Mouse (Mus musculus): ENCODE measurements around the gene Dnaja3. TPM values are rescaled to one million over a fixed set of nuclear protein-coding genes. Genes with fewer than 3 reads are reported as not detected.
"Not testable (repeated sequence)": the region's sequence is repeated elsewhere in the genome, so short reads cannot be mapped to it uniquely, and the experiment has no call there.

The Dnaja3 gene
- polyA plus RNA-seq, 1 experiment, result 28.7 TPM

DNA sequence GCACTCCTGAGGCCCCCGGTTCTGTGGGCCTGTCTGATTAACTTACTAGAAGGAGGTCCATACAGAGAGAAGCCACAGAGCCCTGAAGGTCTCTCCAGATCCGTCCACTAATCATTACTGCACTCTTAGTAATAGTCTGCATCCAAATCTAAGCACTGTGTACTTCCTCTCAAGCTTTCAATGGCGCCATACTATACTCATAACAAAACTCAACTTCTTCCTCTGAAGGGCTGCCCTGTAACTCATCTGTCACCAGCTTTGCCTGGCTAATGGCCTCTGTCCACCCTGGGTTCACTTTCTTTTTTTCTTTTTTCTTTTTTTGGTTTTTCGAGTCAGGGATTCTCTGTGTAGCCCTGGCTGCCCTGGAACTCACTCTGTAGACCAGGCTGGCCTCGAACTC lies 38.3 kb downstream of the Dnaja3 start:
- DNase-seq (ENCODE audit: low read depth), result no peak
- TF ChIP-seq POLR2A (IDR thresholded peaks at IDR 0.05; ENCODE audit: borderline replicate concordance, extremely low read depth, insufficient read depth, insufficient read length, poor library complexity, severe bottlenecking) (no peak), CTCF (IDR thresholded peaks at IDR 0.05; ENCODE audit: borderline replicate concordance, extremely low read depth, insufficient read depth, insufficient read length) (no peak)

DNA sequence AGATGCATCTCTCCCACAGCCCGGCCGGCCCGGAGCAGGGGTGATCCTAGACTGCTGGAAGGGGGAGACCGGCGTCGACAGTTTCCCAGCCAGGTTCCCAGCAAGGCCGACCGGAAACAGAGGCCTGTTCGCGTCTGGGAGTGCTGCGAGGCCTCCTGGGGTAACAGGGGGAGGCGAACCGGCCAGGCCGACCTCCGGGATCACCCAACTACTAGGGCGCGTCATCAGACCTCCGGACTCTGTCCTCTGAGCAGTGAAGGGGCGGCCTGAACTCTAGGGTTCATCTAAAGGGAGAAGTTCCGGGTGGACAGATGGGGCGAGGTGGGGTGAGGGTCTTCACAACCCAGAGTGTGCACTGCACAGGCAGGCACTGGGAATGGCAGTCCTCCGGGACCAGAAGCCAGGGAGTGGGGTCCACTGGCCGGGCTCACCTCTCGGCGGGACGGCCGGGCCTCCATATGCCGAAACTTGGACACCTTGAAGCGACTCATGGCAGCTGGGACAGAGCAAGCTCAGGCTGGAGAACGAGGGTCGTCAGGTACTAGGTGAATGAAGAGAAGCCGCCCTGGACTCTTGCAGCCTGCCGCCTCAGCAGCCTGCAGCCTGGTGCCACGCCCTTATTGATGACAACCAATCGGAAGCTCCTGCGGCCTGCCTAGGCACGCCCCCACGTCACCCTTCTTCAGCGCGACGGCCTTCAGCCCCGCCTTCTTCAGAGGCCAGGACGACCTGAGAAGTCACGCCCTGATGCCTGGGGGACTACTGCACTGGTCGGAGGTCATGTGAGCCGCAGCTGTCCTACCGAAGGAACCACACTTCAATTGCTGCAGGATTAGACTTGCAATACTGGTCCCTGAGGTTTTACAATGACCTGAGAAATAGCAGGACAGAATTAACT lies 39.6 kb downstream of the Dnaja3 start, which contains the start of gene Coro7:
Coro7 (minus strand) TSS at position 657 of the 898 bp plus-strand sequence.
- TF ChIP-seq POLR2A (IDR thresholded peaks at IDR 0.05; ENCODE audit: borderline replicate concordance, extremely low read depth, insufficient read depth, insufficient read length, poor library complexity, severe bottlenecking) (peak; percentile 77; the same call in 1 of the 2 replicates), CTCF (IDR thresholded peaks at IDR 0.05; ENCODE audit: borderline replicate concordance, extremely low read depth, insufficient read depth, insufficient read length) (no peak)

DNA sequence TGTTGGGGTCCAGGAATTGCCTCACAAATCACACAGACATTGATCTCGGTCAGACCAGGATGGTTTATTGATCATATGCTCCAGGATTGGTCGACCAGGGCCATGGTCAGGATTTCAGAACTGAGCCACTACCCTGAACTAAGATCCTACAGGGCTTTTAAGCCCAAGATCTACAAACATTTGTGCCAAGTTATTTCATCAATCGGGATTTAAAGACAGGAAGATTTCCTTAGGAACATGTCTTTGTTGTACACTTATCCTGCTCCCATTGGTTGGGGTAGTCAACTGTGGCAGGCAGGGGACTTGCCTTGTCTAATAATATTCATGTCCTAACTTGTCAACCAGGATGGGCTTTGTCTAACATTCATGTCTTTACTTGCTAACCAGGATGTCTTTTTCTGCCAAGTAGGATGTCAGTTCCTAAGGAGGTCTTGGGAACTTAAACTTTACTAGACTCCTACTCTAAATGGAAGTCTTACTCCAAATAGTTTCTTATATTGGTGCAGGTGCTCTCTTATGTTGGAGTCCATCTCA lies 41.2 kb downstream of the Dnaja3 start:
- DNase-seq (ENCODE audit: low read depth), result not testable (repeated sequence)

More for the DNA sequence above, 39.6 kb downstream of the Dnaja3 start, which contains the start of gene Coro7:
- DNase-seq (ENCODE audit: low read depth), result peak; percentile 97

DNA sequence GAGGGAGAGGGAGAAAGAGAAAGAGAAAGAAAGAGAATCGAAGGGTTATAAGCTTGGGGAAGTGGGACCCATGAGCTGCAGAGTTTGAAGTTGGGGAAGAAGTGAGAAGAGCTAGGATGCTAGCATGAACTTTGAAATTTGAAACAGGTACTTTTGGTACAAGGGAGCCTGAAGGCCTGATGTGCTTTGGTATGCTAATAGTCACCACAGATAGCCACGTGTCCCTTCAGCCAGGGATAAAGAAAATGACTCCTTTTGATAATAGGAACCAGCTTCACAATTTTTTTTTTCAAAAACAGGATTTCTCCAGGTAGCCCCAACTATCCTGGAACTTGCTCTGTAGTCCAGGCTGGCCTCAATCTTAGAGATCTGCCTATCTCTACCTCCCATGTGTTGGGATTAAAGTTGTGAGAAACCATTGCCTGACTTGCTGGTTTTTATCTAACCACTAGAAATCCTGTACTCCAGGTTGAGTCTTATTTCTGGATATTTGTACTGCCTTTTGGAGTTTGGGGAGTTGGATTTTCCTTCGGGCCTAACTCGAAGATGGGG lies 42.9 kb downstream of the Dnaja3 start:
- TF ChIP-seq CTCF (IDR thresholded peaks at IDR 0.05; ENCODE audit: borderline replicate concordance, extremely low read depth, insufficient read depth, insufficient read length), result no peak
- TF ChIP-seq POLR2A (IDR thresholded peaks at IDR 0.05; ENCODE audit: borderline replicate concordance, extremely low read depth, insufficient read depth, insufficient read length, poor library complexity, severe bottlenecking), result no peak
- DNase-seq (ENCODE audit: low read depth), result no peak

DNA sequence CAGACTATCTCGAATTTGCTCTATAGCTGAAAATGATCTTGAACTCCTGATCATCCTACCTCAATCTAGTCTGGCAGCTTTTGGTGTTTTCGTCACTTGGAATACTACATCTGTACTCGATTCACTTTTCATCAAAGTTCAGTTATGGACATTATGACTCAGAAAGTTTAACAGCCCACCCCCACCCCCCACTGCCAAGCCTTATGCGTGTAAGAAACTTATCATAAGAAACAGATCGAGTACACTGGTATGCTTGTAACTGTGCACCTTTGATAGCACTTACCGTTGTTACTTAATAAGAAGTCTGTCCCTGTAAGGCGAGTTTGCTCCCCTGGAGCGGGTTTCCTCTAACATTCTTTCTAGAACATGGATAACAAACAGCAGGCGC lies 43.4 kb downstream of the Dnaja3 start:
- no peak for DNase-seq (ENCODE audit: low read depth)
- TF ChIP-seq POLR2A (IDR thresholded peaks at IDR 0.05; ENCODE audit: borderline replicate concordance, extremely low read depth, insufficient read depth, insufficient read length, poor library complexity, severe bottlenecking) (no peak), CTCF (IDR thresholded peaks at IDR 0.05; ENCODE audit: borderline replicate concordance, extremely low read depth, insufficient read depth, insufficient read length) (no peak)

DNA sequence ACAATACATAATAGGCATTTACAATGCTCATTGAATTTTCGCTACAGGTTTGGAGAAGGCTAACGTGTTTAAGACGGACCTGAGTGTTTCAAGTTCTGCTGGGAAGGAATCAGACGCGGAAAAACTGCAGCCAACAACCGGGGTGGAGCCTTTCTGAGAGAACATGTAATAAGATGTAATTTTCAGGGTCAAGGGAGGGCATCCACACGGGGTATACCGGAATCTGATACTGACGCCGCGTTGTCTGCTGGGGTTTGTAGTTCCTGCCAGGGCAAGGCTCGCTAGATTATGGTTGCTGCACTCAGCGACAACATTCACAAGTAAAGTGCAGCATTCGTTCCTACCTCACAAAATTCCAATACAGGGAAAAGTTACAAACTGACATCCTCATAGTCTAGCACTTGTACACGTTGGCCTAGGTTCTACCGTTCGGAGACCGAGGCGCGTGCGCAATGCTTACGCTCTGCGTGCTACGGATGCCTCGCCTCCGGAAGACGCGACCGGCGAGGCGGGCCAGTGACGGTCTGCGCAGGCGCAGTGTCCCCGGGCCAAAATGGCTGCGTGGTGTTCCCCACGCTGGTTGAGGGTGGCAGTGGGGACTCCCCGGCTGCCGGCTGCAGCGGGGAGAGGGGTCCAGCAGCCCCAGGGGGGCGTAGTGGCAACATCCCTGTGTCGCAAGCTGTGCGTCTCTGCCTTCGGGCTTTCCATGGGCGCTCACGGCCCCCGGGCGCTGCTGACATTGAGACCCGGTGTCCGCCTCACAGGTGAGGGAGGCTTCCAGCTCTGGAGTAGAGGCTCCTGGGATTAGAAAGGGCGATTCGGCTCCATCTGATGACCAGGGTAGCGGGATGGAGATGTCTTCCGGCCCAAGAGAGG lies 44.0 kb downstream of the Dnaja3 start:
- TF ChIP-seq CTCF (IDR thresholded peaks at IDR 0.05; ENCODE audit: borderline replicate concordance, extremely low read depth, insufficient read depth, insufficient read length), result no peak
- TF ChIP-seq POLR2A (IDR thresholded peaks at IDR 0.05; ENCODE audit: borderline replicate concordance, extremely low read depth, insufficient read depth, insufficient read length, poor library complexity, severe bottlenecking), result peak; percentile 88; the same call in 1 of the 2 replicates

DNA sequence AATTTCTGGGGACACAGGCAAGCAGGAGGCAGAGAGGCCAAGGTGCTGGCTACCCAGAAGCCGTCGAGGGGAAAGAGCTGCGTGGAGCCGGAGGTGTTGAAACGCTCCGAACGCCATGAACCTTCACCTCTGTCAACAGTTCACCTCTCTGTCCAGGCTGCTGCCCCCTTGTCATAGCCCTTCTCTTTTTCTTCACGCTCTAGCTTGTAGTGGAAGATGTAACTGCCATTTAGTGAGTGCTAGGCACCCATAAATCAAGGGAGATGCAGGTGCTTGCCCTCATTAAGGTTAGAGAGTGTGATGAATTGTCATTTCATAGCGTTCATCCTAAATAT lies 44.6 kb downstream of the Dnaja3 start:
- DNase-seq (ENCODE audit: low read depth), result no peak
- TF ChIP-seq POLR2A (IDR thresholded peaks at IDR 0.05; ENCODE audit: borderline replicate concordance, extremely low read depth, insufficient read depth, insufficient read length, poor library complexity, severe bottlenecking), result no peak
- no peak for TF ChIP-seq CTCF (IDR thresholded peaks at IDR 0.05; ENCODE audit: borderline replicate concordance, extremely low read depth, insufficient read depth, insufficient read length)

More for the DNA sequence above, 44.0 kb downstream of the Dnaja3 start:
- peak; percentile 98 for DNase-seq (ENCODE audit: low read depth)

DNA sequence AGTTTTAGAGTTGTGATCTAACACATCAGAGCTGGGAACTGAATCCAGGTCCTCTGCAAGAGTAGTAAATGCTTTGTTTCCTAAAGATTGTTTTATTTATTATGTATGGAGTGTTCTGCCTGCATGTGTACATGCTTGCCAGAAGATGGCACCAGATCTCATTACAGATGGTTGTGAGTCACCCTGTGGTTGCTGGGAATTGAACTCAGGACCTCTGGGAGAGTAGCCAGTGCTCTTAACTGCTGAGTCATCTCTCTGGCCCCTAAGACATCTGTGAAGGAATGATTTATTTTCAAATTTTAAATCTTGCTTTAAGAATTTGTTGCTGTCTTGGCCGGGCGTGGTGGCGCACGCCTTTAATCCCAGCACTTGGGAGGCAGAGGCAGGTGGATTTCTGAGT lies 49.6 kb downstream of the Dnaja3 start:
- DNase-seq (ENCODE audit: low read depth), result not testable (repeated sequence)

DNA sequence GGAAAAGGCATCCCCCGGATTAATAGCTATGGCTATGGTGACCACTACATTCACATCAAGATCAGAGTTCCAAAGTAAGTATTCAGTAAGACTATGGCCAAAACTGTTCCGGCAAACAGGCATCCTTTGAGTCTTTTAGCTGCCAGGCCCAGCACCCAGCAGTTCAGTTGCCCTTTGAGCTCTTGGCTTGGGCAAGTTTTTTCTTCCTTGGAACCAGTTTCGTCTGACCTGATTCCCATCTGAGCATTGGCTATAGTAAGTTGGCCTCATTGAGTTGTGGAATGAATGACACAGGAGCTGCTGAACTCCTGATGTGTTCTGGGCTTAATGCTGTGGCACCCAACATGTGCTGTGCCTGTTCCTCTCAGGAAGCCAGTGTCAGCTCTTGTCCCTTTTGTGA lies 61.4 kb downstream of the Dnaja3 start:
- DNase-seq (ENCODE audit: low read depth), result no peak
- TF ChIP-seq CTCF (IDR thresholded peaks at IDR 0.05; ENCODE audit: borderline replicate concordance, extremely low read depth, insufficient read depth, insufficient read length) (no peak), POLR2A (IDR thresholded peaks at IDR 0.05; ENCODE audit: borderline replicate concordance, extremely low read depth, insufficient read depth, insufficient read length, poor library complexity, severe bottlenecking) (no peak)

DNA sequence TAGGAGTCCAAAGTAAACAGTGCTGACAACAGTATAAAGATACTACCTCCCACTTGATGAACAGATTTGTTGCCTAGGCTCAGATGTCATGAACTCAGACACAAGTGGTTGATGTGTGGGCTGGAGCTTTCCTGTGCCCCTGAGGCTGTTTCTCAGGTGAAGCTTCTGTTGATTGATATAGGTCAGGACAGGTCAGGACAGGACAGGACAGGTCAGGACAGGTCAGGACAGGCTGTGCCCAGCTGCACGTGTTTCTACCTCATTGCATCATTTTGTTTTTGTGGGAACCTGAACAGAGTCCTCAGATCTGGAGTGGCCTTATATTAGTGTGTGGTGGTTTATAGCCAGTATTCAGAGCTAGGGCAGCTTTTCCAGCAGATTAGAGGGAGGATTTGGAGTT lies 62.9 kb downstream of the Dnaja3 start:
- TF ChIP-seq POLR2A (IDR thresholded peaks at IDR 0.05; ENCODE audit: borderline replicate concordance, extremely low read depth, insufficient read depth, insufficient read length, poor library complexity, severe bottlenecking) (no peak), CTCF (IDR thresholded peaks at IDR 0.05; ENCODE audit: borderline replicate concordance, extremely low read depth, insufficient read depth, insufficient read length) (no peak)
- no peak for DNase-seq (ENCODE audit: low read depth)

DNA sequence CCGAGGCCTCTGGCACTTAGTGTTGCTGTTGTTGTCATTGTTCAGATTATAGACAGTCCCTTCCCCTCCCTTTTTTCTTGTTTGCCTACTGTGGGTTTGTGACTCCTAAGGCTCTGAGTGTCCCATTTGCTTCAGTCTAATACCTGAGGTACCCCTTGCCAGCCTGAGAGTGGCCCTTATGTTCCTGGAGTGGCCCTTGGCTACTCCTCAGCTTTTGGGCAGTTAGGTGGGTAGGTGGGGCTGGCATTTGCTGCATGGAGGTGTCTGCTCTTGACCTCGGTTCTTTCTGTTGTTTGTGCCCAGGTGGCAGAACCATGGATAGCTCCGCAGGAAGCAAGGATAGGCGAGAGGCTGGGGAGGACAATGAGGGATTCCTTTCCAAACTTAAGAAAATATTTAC lies 65.8 kb downstream of the Dnaja3 start:
- no peak for TF ChIP-seq POLR2A (IDR thresholded peaks at IDR 0.05; ENCODE audit: borderline replicate concordance, extremely low read depth, insufficient read depth, insufficient read length, poor library complexity, severe bottlenecking)
- TF ChIP-seq CTCF (IDR thresholded peaks at IDR 0.05; ENCODE audit: borderline replicate concordance, extremely low read depth, insufficient read depth, insufficient read length), result no peak

More for the DNA sequence above, 65.8 kb downstream of the Dnaja3 start:
- no peak for DNase-seq (ENCODE audit: low read depth)
